Mouse (Mus musculus) testis, adult 2 months (tissue): ENCODE measurements around the gene Otulin.

Experiments used
- CTCF ChIP-seq: fragments of 200-500 bp; IDR thresholded peaks from 2 replicates; pipeline ENCODE4 v1.5.1; 2012; ENCODE audit warnings: low read depth, mild to moderate bottlenecking, inconsistent platforms, low read length, moderate library complexity; ENCODE audit not compliant: control insufficient read depth, insufficient read depth, insufficient replicate concordance
- POLR2A ChIP-seq: fragments of 200-500 bp; IDR thresholded peaks from 2 replicates; pipeline ENCODE4 v1.6.1; 2012; ENCODE audit warnings: low read depth, mild to moderate bottlenecking, inconsistent platforms, low read length, moderate library complexity; ENCODE audit not compliant: control insufficient read depth

- TF ChIP-seq POLR2A (no peak), CTCF (no peak)
These were observed 110.6 kb downstream of the Otulin start for GRCm38 (mm10) chr15:27519857-27520256.
